Mouse (Mus musculus) kidney, adult 2 months (tissue): ENCODE results near the gene Ubap2l. TPM values are rescaled to one million over a fixed set of nuclear protein-coding genes. Genes with fewer than 3 reads are reported as not detected.

Source experiments
- DNase-seq: peaks from one replicate; pipeline ENCODE4 v3.0.0; 2021
- H3K27ac ChIP-seq: fragments of 200-500 bp; 2 replicates; pipeline ENCODE4 v1.5.1; 2012; ENCODE audit warnings: low read depth, low read length, control low read depth, inconsistent platforms; ENCODE audit not compliant: insufficient read depth
- H3K27me3 ChIP-seq: fragments of 200-500 bp; replicated peaks from 2 replicates; pipeline ENCODE4 v1.6.1; 2012; ENCODE audit warnings: mild to moderate bottlenecking, moderate library complexity, low read length, inconsistent platforms; ENCODE audit not compliant: control insufficient read depth, insufficient read depth
- H3K36me3 ChIP-seq: fragments of 200-500 bp; 2 replicates; pipeline ENCODE4 v1.6.1; 2012; ENCODE audit warnings: mild to moderate bottlenecking, moderate library complexity, low read length, inconsistent platforms; ENCODE audit not compliant: control insufficient read depth, insufficient read depth
- H3K4me1 ChIP-seq: fragments of 200-500 bp; 2 replicates; pipeline ENCODE4 v1.6.1; 2011; ENCODE audit warnings: low read length; ENCODE audit not compliant: control insufficient read depth, insufficient read depth
- H3K4me3 ChIP-seq: fragments of 200-500 bp; 2 replicates; pipeline ENCODE4 v1.5.1; 2011; ENCODE audit warnings: mild to moderate bottlenecking, low read depth, low read length, control low read depth; ENCODE audit not compliant: insufficient read depth
- CTCF ChIP-seq: fragments of 200-500 bp; conservative IDR thresholded peaks from 2 replicates; pipeline ENCODE4 v1.5.1; 2011; ENCODE audit warnings: low read depth, mild to moderate bottlenecking, control low read depth, low read length, moderate library complexity, mixed read lengths; ENCODE audit not compliant: insufficient read depth, insufficient read length
- POLR2A ChIP-seq: fragments of 200-500 bp; IDR thresholded peaks from one replicate; pipeline ENCODE4 v1.6.1; 2011; ENCODE audit warnings: low read depth, low read length, control low read depth
- WGBS: fragments of 180-500 bp; shearing (Covaris S2); methylation state at CpG from one replicate; pipeline ENCODE4 v1.1.7; 2018; 5-methylcytosine and 5-hydroxymethylcytosine counted together
- polyA plus RNA-seq: library from polyadenylated mRNA; depleted of rRNA; stranded (reverse); fragments of >200 nt; gene quantifications from 2 replicates; pipeline ENCODE4 v1.2.3, GENCODE M21; 2012; rRNA removed

The Ubap2l gene
- polyA plus RNA-seq, 1 experiment: 108 TPM

DNA sequence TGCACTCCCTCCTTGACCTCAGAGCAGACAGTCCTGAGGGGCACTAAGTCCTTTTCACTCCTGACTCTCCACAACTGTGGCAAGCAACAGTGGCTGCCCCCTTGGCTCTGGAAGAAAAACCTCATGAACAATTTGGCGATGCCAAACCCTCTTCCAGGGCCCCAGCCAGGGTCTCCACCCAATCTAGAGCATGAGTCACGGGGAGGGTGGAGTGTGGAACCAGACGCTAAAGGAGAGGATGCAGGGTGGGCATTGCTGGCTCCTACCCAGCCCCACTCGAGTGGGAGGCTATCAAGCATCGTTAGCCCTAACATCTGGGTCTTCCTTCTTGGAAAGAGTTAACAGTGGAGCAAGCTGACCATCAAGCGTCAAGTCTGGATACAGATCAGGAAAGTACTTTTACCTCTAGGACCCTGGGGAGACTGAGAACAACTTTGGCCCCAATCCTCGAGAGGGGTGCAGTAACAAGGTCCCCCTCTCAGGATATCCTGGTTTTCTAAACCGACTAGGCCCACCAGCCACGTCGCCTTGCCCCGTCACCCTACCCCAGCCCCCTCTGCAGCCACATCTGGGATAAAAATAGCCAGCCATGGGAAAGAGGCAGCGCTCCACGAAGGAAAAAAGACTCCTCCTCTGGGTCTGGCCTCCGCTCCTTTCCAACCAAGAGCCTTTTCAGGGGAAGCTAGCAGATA lies 90.2 kb downstream of the Ubap2l start:
- 15% methylated on average over 14 of the region's 14 CpGs for WGBS
- no peaks in the 10 kb centered on the region; the same call in 1 of the 2 replicates for H3K4me1 ChIP-seq
- no peak for TF ChIP-seq POLR2A
- TF ChIP-seq CTCF: no peak
- H3K4me3 ChIP-seq: peak overlapping the region; percentile 61
- H3K27me3 ChIP-seq: no peaks in the 10 kb centered on the region
- no peaks in the 10 kb centered on the region for H3K36me3 ChIP-seq
- no peak for DNase-seq
- peak overlapping the region; percentile 72 for H3K27ac ChIP-seq

DNA sequence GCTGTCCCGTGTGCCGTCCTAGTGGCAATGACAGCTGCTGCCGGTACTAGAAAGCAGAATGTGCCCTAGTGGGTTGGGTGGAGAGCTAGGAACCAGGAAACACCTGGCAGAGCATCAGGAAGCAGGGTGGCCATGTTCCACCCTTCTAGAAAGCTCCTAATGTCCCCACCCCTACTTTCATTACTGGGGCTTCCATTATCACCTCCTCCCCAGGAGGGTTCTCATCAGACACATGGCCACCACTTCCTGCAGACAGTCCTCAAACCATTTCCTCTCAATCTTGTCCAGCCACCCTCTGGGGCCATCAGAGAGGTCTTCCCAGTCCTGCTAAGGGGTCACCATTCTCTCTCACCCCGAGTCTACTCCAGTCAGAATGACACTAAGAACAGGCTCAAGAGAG lies 91.0 kb downstream of the Ubap2l start:
- TF ChIP-seq CTCF (no peak), POLR2A (no peak)
- Histone ChIP-seq H3K27me3 (no peaks in the 10 kb centered on the region), H3K4me3 (no peak overlapping the region), H3K27ac (no peak overlapping the region), H3K4me1 (no peaks in the 10 kb centered on the region; the same call in 1 of the 2 replicates), H3K36me3 (no peaks in the 10 kb centered on the region)
- WGBS: 38% methylated on average over 4 of the region's 4 CpGs
- peak; percentile 9 for DNase-seq

DNA sequence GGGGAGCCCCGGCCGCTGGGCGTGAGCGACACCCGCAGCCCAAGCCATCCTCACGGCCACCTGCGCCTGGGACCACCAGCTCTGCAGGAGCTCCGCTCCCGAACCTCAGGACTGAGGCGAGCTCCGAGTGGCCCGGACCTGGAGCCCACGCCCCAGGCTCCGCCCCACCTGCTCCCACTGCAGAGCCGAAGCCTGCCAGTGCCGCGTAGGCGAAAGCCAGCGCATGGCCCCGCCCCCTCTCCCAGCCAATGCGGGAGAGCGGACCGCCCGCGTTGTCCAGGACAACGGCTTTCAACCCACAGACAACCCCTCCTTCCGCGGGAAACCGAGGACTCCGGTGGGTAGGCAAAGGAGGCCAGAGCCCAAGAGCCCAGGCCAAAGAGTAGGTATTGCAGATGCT lies 92.0 kb downstream of the Ubap2l start:
- TF ChIP-seq POLR2A (no peak), CTCF (no peak)
- Histone ChIP-seq H3K36me3 (no peaks in the 10 kb centered on the region), H3K27me3 (no peaks in the 10 kb centered on the region), H3K4me1 (no peaks in the 10 kb centered on the region; the same call in 1 of the 2 replicates), H3K27ac (no peak overlapping the region), H3K4me3 (peak overlapping the region; percentile 64)
- peak; percentile 96 for DNase-seq
- 1% methylated on average over 30 of the region's 30 CpGs for WGBS

DNA sequence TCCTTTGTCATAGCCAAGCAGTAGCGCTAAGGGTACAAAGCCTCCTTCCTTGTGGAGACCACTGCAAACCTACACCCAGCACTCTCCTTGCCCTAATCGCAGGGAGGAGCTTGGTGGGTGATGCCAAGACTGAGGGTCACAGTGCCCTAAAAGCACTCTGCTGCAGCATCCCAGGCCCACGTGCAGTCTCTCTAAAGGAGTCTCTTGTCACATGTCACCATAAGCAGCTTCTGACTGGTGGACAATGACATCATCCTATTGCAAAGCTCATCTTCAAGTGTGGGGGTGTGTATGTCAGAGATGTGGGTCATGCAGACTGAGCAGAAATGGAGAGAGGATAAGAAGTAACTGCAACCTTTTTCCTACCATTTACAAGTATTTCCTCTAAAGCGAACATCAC lies 93.0 kb downstream of the Ubap2l start:
- WGBS: 84% methylated on average over 4 of the region's 4 CpGs
- H3K36me3 ChIP-seq: no peaks in the 10 kb centered on the region
- H3K4me3 ChIP-seq: no peak overlapping the region
- no peaks in the 10 kb centered on the region; the same call in 1 of the 2 replicates for H3K4me1 ChIP-seq
- no peaks in the 10 kb centered on the region for H3K27me3 ChIP-seq
- TF ChIP-seq CTCF (no peak), POLR2A (no peak)
- H3K27ac ChIP-seq: no peak overlapping the region
- no peak for DNase-seq

DNA sequence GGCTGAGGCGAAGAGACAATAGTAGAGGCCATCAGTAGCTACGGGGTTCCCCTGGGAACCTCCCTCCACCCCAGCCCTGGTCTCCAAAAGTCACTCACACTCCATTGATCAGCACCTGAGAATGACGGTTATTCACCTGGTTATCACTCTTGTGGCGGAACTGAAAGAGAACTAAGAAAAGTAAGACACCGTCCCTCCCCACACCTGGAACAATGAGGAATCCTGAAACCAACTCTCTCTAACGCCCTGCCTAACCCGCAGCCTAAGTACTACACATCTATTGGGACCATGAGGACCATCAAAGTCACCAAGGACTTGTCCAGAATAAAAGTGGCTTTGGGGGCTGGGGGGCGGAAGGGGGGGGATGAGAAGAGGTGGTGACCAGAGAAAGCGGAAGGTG lies 94.5 kb downstream of the Ubap2l start:
- H3K4me3 ChIP-seq: no peak overlapping the region
- no peak for DNase-seq
- TF ChIP-seq CTCF (no peak), POLR2A (no peak)
- H3K36me3 ChIP-seq: no peaks in the 10 kb centered on the region
- H3K27me3 ChIP-seq: no peaks in the 10 kb centered on the region
- WGBS: 95% methylated on average over 9 of the region's 9 CpGs
- no peaks in the 10 kb centered on the region; the same call in 1 of the 2 replicates for H3K4me1 ChIP-seq
- no peak overlapping the region for H3K27ac ChIP-seq

DNA sequence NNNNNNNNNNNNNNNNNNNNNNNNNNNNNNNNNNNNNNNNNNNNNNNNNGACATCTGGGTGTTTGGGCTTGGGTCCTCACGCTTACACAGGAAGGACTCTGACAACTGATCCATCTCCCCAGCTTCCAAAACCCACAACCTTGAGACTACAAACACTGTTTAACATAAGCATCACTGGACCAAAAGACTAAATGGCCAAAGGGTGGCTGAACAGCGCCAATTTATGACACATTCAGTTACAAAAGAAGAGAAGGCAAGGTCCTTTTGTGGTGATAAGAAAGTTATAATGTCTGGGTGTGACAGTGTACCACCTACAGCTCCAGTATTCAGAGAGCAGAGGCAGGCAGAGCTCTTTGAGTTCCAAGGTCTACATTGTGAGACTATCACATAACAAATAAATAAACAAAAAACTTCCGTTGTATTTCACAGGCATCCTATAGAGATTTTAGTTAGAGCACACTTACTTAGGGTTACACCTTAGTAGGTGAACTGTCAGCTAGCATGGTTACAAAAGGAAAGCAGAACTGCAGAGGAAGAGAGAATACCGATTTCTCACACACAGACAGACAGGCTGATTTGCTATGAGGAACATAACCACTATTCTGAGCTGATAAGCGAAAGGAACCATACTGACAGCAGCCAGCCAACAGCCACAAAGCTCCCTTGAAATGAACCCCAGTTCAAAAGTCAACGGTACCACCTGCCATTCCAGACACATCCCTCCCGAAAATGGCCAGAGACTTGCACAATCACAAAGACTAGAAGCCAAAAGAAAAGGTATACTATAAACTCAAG lies 96.1 kb downstream of the Ubap2l start:
- Histone ChIP-seq H3K36me3 (no peaks in the 10 kb centered on the region), H3K4me3 (no peak overlapping the region), H3K27me3 (no peaks in the 10 kb centered on the region), H3K4me1 (no peaks in the 10 kb centered on the region; the same call in 1 of the 2 replicates), H3K27ac (no peak overlapping the region)
- WGBS: 95% methylated on average over 7 of the region's 7 CpGs
- no peak for DNase-seq
- TF ChIP-seq CTCF: no peak
- no peak for TF ChIP-seq POLR2A

DNA sequence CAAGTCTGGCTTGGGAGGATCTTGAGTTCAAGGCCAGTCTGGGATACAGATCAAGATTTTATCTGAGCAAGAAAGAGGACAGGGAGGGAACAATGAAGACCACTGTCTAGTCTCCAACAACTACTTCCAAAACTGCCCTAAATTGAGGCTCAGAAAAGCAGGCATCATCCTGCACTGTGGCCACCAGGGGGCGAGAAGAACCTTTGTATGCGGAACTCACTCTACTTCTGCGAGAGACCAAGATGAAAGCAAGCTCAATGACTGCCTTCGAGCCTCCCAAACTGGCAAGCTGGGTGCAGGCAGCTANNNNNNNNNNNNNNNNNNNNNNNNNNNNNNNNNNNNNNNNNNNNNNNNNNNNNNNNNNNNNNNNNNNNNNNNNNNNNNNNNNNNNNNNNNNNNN lies 99.0 kb downstream of the Ubap2l start:
- WGBS: 0% methylated on average over 4 of the region's 4 CpGs
- Histone ChIP-seq H3K27ac (no peak overlapping the region), H3K4me1 (no peaks in the 10 kb centered on the region; the same call in 1 of the 2 replicates), H3K27me3 (no peaks in the 10 kb centered on the region), H3K4me3 (no peak overlapping the region), H3K36me3 (no peaks in the 10 kb centered on the region)
- peak; percentile 84 for DNase-seq
- TF ChIP-seq POLR2A (no peak), CTCF (peak; percentile 97)

Other genes starting within 250 kb of the Ubap2l start
- gene She, start 221.3 kb downstream of the Ubap2l start, polyA plus RNA-seq: 3.3 and 4.1 TPM in 2 replicates
- 3.2 and 4.1 TPM in 2 replicates for gene Il6ra, start 139.4 kb downstream of the Ubap2l start, polyA plus RNA-seq
- 21.9 and 23.5 TPM in 2 replicates for gene Atp8b2, start 89.1 kb downstream of the Ubap2l start, polyA plus RNA-seq
- 130 and 138 TPM in 2 replicates for gene Hax1, start 53.8 kb downstream of the Ubap2l start, polyA plus RNA-seq
- 53.0 and 56.2 TPM in 2 replicates for gene 4933434E20Rik, start 992 bp downstream of the Ubap2l start, polyA plus RNA-seq
- 75.5 and 95.4 TPM in 2 replicates for gene Tpm3, start 20.0 kb upstream of the Ubap2l start, polyA plus RNA-seq
- 0.12 and 0.14 TPM in 2 replicates for gene Nup210l, start 51.5 kb upstream of the Ubap2l start, polyA plus RNA-seq
- gene Rps27, start 161.0 kb upstream of the Ubap2l start, polyA plus RNA-seq: 944 and 1,038 TPM in 2 replicates
- 5.0 and 7.7 TPM in 2 replicates for gene Rab13, start 161.1 kb upstream of the Ubap2l start, polyA plus RNA-seq
- gene Jtb, start 179.0 kb upstream of the Ubap2l start, polyA plus RNA-seq: 60.7 and 74.7 TPM in 2 replicates
- 1.0 and 1.5 TPM in 2 replicates for gene Creb3l4, start 190.9 kb upstream of the Ubap2l start, polyA plus RNA-seq
- 71.3 and 74.2 TPM in 2 replicates for gene Slc39a1, start 195.5 kb upstream of the Ubap2l start, polyA plus RNA-seq
- 48.2 and 57.6 TPM in 2 replicates for gene Crtc2, start 201.5 kb upstream of the Ubap2l start, polyA plus RNA-seq
- gene Dennd4b, start 212.6 kb upstream of the Ubap2l start, polyA plus RNA-seq: 12.3 and 13.6 TPM in 2 replicates
- 18.5 and 18.6 TPM in 2 replicates for gene Gatad2b, start 240.6 kb upstream of the Ubap2l start, polyA plus RNA-seq